Mouse (Mus musculus) left cerebral cortex, adult 2 months (tissue): ENCODE measurements at regions not wholly inside any gene's neighbourhood (a gene's known extent, or its start where the extent isn't known, plus 50 kb on each side); places are given as distances from the start of the nearest gene placed in this dataset.

Source experiments
- DNase-seq, 2 experiments: peaks; one replicate each; pipeline ENCODE4 v3.0.0; 2021 to 2022; ENCODE audit warnings: low spot score in 2 of 2, mixed read lengths in 1 of 2; ENCODE audit errors: extremely low spot score in 1 of 2
- H3K27ac ChIP-seq: fragments of 200-600 bp; 2 replicates; pipeline ENCODE4 v1.8.1; 2022
- H3K4me3 ChIP-seq: fragments of 200-600 bp; 2 replicates; pipeline ENCODE4 v1.8.1; 2022
- CTCF ChIP-seq: fragments of 200-600 bp; IDR thresholded peaks from 2 replicates; pipeline ENCODE4 v1.8.1; 2022; ENCODE audit warnings: antibody characterized with exemption, mild to moderate bottlenecking, moderate library complexity
- intact Hi-C: fragments of 180-260 bp; cut with DNase I; formaldehyde crosslinking; loops from one replicate; pipeline ENCODE4 v1.15.1; 2025

GRCm38 (mm10) chr5:126217016-126217415 lies 685.4 kb downstream of the Tmem132b start:
- intact Hi-C loops = loop anchor here (2.0 kb wide), 1 partner anchor 36 kb away; no protein-coding TSS in a partner anchor
- TF ChIP-seq CTCF = no peak
- Histone ChIP-seq H3K27ac (no peak overlapping the region), H3K4me3 (no peak overlapping the region)
- no peak for DNase-seq

- no peak for TF ChIP-seq CTCF
- H3K27ac ChIP-seq = no peak overlapping the region
These were observed 686.2 kb downstream of the Tmem132b start for GRCm38 (mm10) chr5:126217746-126218145.

DNA sequence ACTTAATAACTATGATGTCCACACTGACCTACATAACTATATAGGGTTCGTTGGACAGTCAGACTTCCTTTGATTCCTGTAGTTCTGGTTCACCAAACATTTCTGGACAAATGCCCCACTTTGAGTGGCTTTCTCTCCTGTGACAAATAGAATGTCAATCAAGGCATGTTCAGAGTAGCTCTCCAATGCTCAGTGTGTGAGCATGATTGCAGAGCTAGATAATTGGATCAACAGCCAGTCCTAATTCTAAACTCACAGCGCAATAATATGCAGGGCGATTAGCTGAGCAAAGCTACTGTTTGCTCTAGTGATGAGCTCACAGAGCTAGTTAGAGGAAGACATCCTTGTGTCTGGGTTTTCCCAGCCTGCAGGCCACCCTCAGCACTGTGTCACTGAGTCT lies 692.1 kb downstream of the Tmem132b start:
- intact Hi-C loops = no loop called here
- no peak overlapping the region for H3K27ac ChIP-seq
- no peak for TF ChIP-seq CTCF
- no peak overlapping the region for H3K4me3 ChIP-seq
- DNase-seq = no peak

More at GRCm38 (mm10) chr5:126217746-126218145, 686.2 kb downstream of the Tmem132b start:
- no peak overlapping the region for H3K4me3 ChIP-seq
- intact Hi-C loops = loop anchor here (2.0 kb wide), 1 partner anchor 35 kb away; no protein-coding TSS in a partner anchor
- DNase-seq = no peak

- no peak for TF ChIP-seq CTCF
- Histone ChIP-seq H3K27ac (no peak overlapping the region), H3K4me3 (no peak overlapping the region)
- no peak for DNase-seq
- intact Hi-C loops = no loop called here
These were observed 699.2 kb downstream of the Tmem132b start for GRCm38 (mm10) chr5:126230768-126231167.

DNA sequence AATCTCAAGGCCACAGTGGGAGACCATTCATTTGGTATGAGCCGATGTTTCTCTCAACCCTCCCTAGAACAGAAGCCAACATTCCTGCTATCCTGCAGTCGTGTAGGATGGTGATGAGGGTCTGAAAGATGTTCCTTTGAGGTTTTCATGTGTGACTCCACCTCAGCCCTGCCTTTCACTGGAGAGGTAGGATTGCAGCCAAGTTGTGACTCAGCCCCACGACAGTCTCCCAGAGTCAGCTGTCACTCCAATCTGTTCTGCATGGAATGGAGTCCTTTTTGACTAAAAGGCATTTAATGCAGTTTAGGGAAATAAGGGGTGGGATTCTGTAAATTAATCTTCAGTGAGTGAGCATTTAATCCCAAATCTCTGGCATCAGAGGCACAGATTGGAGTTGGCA lies 706.5 kb downstream of the Tmem132b start:
- no peak for TF ChIP-seq CTCF
- peak; percentile 13 to 21 for DNase-seq
- intact Hi-C loops = no loop called here
- no peak overlapping the region for H3K27ac ChIP-seq
- H3K4me3 ChIP-seq = no peak overlapping the region

DNA sequence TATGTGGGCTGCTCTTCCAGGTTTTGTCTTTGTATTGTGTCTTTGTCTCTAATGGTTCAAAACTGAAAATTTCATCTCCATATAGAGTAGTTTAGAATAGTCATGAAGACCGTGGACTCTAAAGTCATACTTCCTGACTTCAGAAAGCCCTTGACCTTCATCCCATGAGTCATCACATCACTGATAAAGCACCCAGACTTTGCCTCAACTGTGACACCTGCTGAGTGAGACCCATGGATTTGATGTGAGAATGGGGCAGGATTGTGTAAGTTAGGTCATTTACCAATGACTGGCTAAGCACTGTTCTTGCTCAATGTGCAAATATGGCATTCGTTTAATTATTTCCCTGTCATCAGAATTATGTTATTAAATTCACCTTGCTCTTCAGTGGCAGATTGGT lies 714.2 kb downstream of the Tmem132b start:
- intact Hi-C loops = no loop called here
- no peak overlapping the region for H3K27ac ChIP-seq
- no peak overlapping the region for H3K4me3 ChIP-seq
- DNase-seq = no peak
- TF ChIP-seq CTCF = no peak

- Histone ChIP-seq H3K27ac (no peak overlapping the region), H3K4me3 (no peak overlapping the region)
- DNase-seq = no peak
- intact Hi-C loops = no loop called here
- TF ChIP-seq CTCF = no peak
These were observed 718.8 kb downstream of the Tmem132b start for GRCm38 (mm10) chr5:126250331-126250730.

GRCm38 (mm10) chr5:126254661-126255060 lies 723.1 kb downstream of the Tmem132b start:
- no peak for TF ChIP-seq CTCF
- no peak overlapping the region for H3K4me3 ChIP-seq
- intact Hi-C loops = loop anchor here (5.0 kb wide), 1 partner anchor 722 kb away; the partner anchor contains the start of gene Tmem132b
- no peak for DNase-seq
- peak overlapping the region; percentile 28; the same call in 1 of the 2 replicates for H3K27ac ChIP-seq

DNA sequence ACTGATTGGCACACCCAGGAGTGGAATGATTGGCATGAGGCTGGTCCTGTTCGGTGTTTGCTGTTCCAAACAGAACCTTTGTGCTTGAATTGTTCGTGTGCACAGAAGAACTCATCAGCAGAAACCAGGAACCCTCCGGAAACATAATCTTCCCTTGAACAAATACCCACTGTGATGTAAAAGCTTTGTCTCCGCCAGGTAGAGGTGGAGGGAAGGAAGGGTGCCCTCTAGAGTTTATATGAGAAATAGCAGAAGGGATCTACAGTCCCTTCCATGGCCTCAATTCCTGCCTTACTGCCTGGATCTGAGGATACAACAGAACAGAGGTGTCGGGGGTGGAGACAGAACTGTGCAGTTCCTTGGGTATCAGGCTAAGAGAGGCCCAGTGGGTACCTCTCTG lies 726.3 kb downstream of the Tmem132b start:
- no peak for DNase-seq
- Histone ChIP-seq H3K4me3 (no peak overlapping the region), H3K27ac (no peak overlapping the region)
- TF ChIP-seq CTCF = peak; percentile 44
- intact Hi-C loops = loop anchor here (5.0 kb wide), 1 partner anchor 726 kb away; the partner anchor contains the start of gene Tmem132b

GRCm38 (mm10) chr5:126266471-126266870 lies 734.9 kb downstream of the Tmem132b start:
- no peak overlapping the region for H3K4me3 ChIP-seq
- peak in 1 of 2 experiments; percentile 26 for DNase-seq
- H3K27ac ChIP-seq = no peak overlapping the region
- intact Hi-C loops = loop anchor here (2.0 kb wide), 1 partner anchor 340 kb away; no protein-coding TSS in a partner anchor
- no peak for TF ChIP-seq CTCF

DNA sequence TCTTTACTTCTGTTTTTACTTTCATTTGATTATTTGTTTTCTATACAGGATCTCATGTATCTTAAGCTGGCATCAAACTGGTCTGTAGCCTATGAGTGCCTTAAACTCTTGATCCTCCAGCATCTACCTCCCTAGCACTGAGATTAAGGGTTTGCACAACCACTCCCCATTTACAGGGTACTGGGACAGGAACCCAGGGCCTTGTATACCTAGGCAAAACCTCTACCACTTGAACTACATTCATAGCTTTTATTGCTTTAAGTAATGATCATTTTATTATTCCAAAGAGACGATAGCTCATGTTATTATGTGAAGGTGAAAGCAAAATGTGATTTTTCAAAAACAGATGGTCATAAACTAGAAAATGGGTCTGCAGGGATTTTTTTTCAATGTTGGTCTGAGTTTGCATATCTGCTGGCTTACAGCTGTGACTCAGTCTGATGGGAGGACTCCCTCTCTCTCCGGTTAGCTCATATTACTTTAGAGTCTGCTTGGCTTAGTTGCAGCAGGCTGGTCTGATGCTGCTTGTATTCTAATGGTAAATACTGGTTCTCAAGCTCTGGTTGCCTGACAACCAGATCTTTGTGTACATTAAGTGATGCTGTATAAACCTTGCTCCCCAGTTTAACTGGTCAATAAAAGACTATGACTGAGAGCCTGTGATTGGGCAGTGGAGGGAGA lies 735.5 kb downstream of the Tmem132b start:
- intact Hi-C loops = loop anchor here (2.0 kb wide), 1 partner anchor 340 kb away; no protein-coding TSS in a partner anchor
- peak overlapping the region; percentile 12 for H3K27ac ChIP-seq
- no peak overlapping the region for H3K4me3 ChIP-seq
- DNase-seq = no peak
- TF ChIP-seq CTCF = no peak

- intact Hi-C loops = no loop called here
- TF ChIP-seq CTCF = no peak
- no peak for DNase-seq
- Histone ChIP-seq H3K27ac (no peak overlapping the region), H3K4me3 (no peak overlapping the region)
These were observed 737.0 kb downstream of the Tmem132b start for GRCm38 (mm10) chr5:126268592-126268991.

DNA sequence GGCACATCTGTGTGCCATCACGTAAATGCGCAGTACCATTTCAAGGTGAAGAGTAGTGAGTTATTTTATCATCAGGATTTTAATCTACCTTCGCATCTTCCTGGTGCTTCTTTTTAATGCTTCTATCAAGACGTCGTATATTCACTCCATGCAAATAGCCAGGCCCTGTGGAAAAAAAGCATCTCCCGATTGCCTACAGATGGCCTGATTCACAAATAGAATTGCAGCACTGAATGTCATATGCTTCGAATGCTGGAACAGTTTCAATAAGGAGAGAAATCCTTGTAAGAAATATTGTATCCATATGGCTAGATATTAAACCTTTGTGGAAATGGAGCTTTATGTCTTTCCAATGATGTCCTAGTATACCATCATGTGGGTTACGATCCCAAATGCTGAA lies 742.7 kb downstream of the Tmem132b start:
- DNase-seq = no peak
- intact Hi-C loops = no loop called here
- peak overlapping the region; percentile 22; the same call in 1 of the 2 replicates for H3K27ac ChIP-seq
- H3K4me3 ChIP-seq = no peak overlapping the region
- TF ChIP-seq CTCF = no peak
